Mouse (Mus musculus) hindbrain, embryonic 14.5 days (tissue): ENCODE measurements around the gene Abtb1. TPM values are rescaled to one million over a fixed set of nuclear protein-coding genes. Genes with fewer than 3 reads are reported as not detected.

Experiments
- ATAC-seq: fragments of 200-750 bp; cut with Nextera tagmentation; 2 replicates; pipeline ENCODE4 v1.8.0; 2017; ENCODE audit warnings: moderate number of reproducible peaks, mild to moderate bottlenecking, moderate TSS enrichment, moderate library complexity; ENCODE audit not compliant: low FRiP score
- DNase-seq: peaks from one replicate; pipeline ENCODE4 v3.0.0-alpha.2; 2015; ENCODE audit warnings: low spot score
- H3K27ac ChIP-seq: fragments of 300-500 bp; sonication (generic); 2 replicates; pipeline ENCODE4 v1.5.1; 2014; ENCODE audit warnings: mild to moderate bottlenecking, moderate library complexity
- H3K27me3 ChIP-seq: fragments of 300-500 bp; sonication (generic); 2 replicates; pipeline ENCODE4 v1.6.1; 2014; ENCODE audit warnings: mild to moderate bottlenecking, low read length, mixed read lengths; ENCODE audit not compliant: control insufficient read depth, insufficient read depth
- H3K36me3 ChIP-seq: fragments of 300-500 bp; sonication (generic); replicated peaks from 2 replicates; pipeline ENCODE4 v1.6.1; 2014; ENCODE audit not compliant: control insufficient read depth, insufficient read depth
- H3K4me1 ChIP-seq: fragments of 300-500 bp; sonication (generic); replicated peaks from 2 replicates; pipeline ENCODE4 v1.6.1; 2014; ENCODE audit warnings: antibody characterized with exemption, low read length, mixed read lengths; ENCODE audit not compliant: control insufficient read depth, insufficient read depth
- H3K4me2 ChIP-seq: fragments of 300-500 bp; sonication (generic); replicated peaks from 2 replicates; pipeline ENCODE4 v1.6.1; 2014; ENCODE audit warnings: mild to moderate bottlenecking, moderate library complexity
- H3K4me3 ChIP-seq: fragments of 300-500 bp; sonication (generic); replicated peaks from 2 replicates; pipeline ENCODE4 v1.5.1; 2014; ENCODE audit warnings: mild to moderate bottlenecking, low read length
- H3K9ac ChIP-seq: fragments of 300-500 bp; sonication (generic); 2 replicates; pipeline ENCODE4 v1.6.1; 2014
- H3K9me3 ChIP-seq: fragments of 300-500 bp; sonication (generic); 2 replicates; pipeline ENCODE4 v1.6.1; 2016; ENCODE audit warnings: low read length; ENCODE audit not compliant: control insufficient read depth
- WGBS: fragments of 180-500 bp; shearing (Covaris S2); extraction: QIAGEN DNeasy Blood & Tissue Kit; methylation state at CpG from one replicate; pipeline ENCODE4 v1.1.7; 2014; 5-methylcytosine and 5-hydroxymethylcytosine counted together
- polyA plus RNA-seq: library from polyadenylated mRNA; unstranded; fragments of >200 nt; fragmentation: Nextera tagmentation; extraction: Ambion mirVana; gene quantifications from 2 replicates; pipeline ENCODE4 v1.2.1, GENCODE M21; 2014

Gene Abtb1
- polyA plus RNA-seq, 1 experiment from 2014 or later: 33.8 TPM

- no peak overlapping the region for H3K4me3 ChIP-seq
- no peaks in the 10 kb centered on the region for H3K4me1 ChIP-seq
- WGBS: 62% methylated on average over 4 of the region's 4 CpGs
- no peaks in the 10 kb centered on the region; the same call in 1 of the 2 replicates for H3K36me3 ChIP-seq
- H3K9ac ChIP-seq: no peak overlapping the region
- no peaks in the 10 kb centered on the region for H3K27me3 ChIP-seq
- no peak for ATAC-seq
- H3K4me2 ChIP-seq: no peak overlapping the region
- H3K27ac ChIP-seq: no peak overlapping the region
- H3K9me3 ChIP-seq: no peaks in the 10 kb centered on the region
- DNase-seq: no peak
Measured at GRCm38 (mm10) chr6:88879471-88879870, 37.7 kb upstream of the Abtb1 start.

GRCm38 (mm10) chr6:88874868-88875508 is 33.2 kb upstream of the Abtb1 start, which contains the start of gene Podxl2:
Gene Podxl2 (minus strand): TSS chr6:88875044.
- peak; percentile 71 for ATAC-seq
- no peaks in the 10 kb centered on the region for H3K36me3 ChIP-seq
- no peaks in the 10 kb centered on the region for H3K27me3 ChIP-seq
- peak within 1 kb of the TSS; percentile 97 for H3K27ac ChIP-seq
- H3K4me1 ChIP-seq: peaks cover 34% of the 10 kb centered on the region
- no peaks in the 10 kb centered on the region for H3K9me3 ChIP-seq
- WGBS: 4% methylated on average over 59 of the region's 63 CpGs
- H3K4me2 ChIP-seq: peak within 1 kb of the TSS; percentile 81
- peak within 1 kb of the TSS; percentile 98 for H3K9ac ChIP-seq
- H3K4me3 ChIP-seq: peak within 1 kb of the TSS; percentile 98
- DNase-seq: peak; percentile 90

- Histone ChIP-seq H3K27me3 (no peaks in the 10 kb centered on the region), H3K27ac (peak overlapping the region; percentile 97), H3K4me1 (peaks cover 40% of the 10 kb centered on the region), H3K9me3 (no peaks in the 10 kb centered on the region), H3K9ac (peak overlapping the region; percentile 98), H3K36me3 (no peaks in the 10 kb centered on the region), H3K4me3 (peak overlapping the region; percentile 98), H3K4me2 (peak overlapping the region; percentile 81)
- no peak for DNase-seq
- 2% methylated on average over 73 of the region's 74 CpGs for WGBS
- ATAC-seq: peak; percentile 51
Measured at GRCm38 (mm10) chr6:88873965-88874867, 32.4 kb upstream of the Abtb1 start.

GRCm38 (mm10) chr6:88872811-88873210 is 31.0 kb upstream of the Abtb1 start:
- peak overlapping the region; percentile 98 for H3K9ac ChIP-seq
- no peaks in the 10 kb centered on the region for H3K27me3 ChIP-seq
- peak overlapping the region; percentile 98 for H3K4me3 ChIP-seq
- DNase-seq: no peak
- H3K27ac ChIP-seq: peak overlapping the region; percentile 97
- 0 out of 2 replicates have a peak, but pooled peaks cover 7% of the 10 kb centered on the region for H3K36me3 ChIP-seq
- peak overlapping the region; percentile 81 for H3K4me2 ChIP-seq
- peak; percentile 21; the same call in 1 of the 2 replicates for ATAC-seq
- peaks cover 40% of the 10 kb centered on the region for H3K4me1 ChIP-seq
- H3K9me3 ChIP-seq: no peaks in the 10 kb centered on the region
- WGBS: 8% methylated on average over 7 of the region's 7 CpGs

- ATAC-seq: peak; percentile 12; the same call in 1 of the 2 replicates
Measured at GRCm38 (mm10) chr6:88871546-88871945, 29.8 kb upstream of the Abtb1 start.

GRCm38 (mm10) chr6:88870594-88870993 is 28.8 kb upstream of the Abtb1 start:
- Histone ChIP-seq H3K9ac (no peak overlapping the region; the same call in 1 of the 2 replicates), H3K4me1 (peaks cover 40% of the 10 kb centered on the region)
- DNase-seq: no peak

More at GRCm38 (mm10) chr6:88871546-88871945, 29.8 kb upstream of the Abtb1 start:
- 14% methylated on average over 8 of the region's 8 CpGs for WGBS
- Histone ChIP-seq H3K4me2 (peak overlapping the region; percentile 81), H3K4me3 (peak overlapping the region; percentile 13; the same call in 1 of the 2 replicates), H3K9ac (peak overlapping the region; percentile 10), H3K27me3 (no peaks in the 10 kb centered on the region), H3K4me1 (peaks cover 40% of the 10 kb centered on the region), H3K27ac (peak overlapping the region; percentile 78), H3K36me3 (peaks cover 13% of the 10 kb centered on the region; the same call in 1 of the 2 replicates), H3K9me3 (no peaks in the 10 kb centered on the region)
- DNase-seq: peak; percentile 79

GRCm38 (mm10) chr6:88869459-88869858 is 27.7 kb upstream of the Abtb1 start:
- Histone ChIP-seq H3K4me1 (peaks cover 40% of the 10 kb centered on the region), H3K36me3 (peaks cover 32% of the 10 kb centered on the region), H3K9me3 (no peaks in the 10 kb centered on the region), H3K27me3 (no peaks in the 10 kb centered on the region), H3K27ac (no peak overlapping the region), H3K4me3 (no peak overlapping the region), H3K4me2 (no peak overlapping the region), H3K9ac (no peak overlapping the region)
- ATAC-seq (no peak), DNase-seq (no peak)
- WGBS: 75% methylated on average over 7 of the region's 7 CpGs

More at GRCm38 (mm10) chr6:88870594-88870993, 28.8 kb upstream of the Abtb1 start:
- 34% methylated on average over 4 of the region's 4 CpGs for WGBS
- Histone ChIP-seq H3K27me3 (no peaks in the 10 kb centered on the region), H3K36me3 (peaks cover 21% of the 10 kb centered on the region; the same call in 1 of the 2 replicates), H3K4me2 (peak overlapping the region; percentile 81), H3K4me3 (no peak overlapping the region), H3K27ac (peak overlapping the region; percentile 33), H3K9me3 (no peaks in the 10 kb centered on the region)
- ATAC-seq: no peak

GRCm38 (mm10) chr6:88865704-88866103 is 23.9 kb upstream of the Abtb1 start:
- H3K9ac ChIP-seq: no peak overlapping the region
- peaks cover 70% of the 10 kb centered on the region for H3K36me3 ChIP-seq
- no peaks in the 10 kb centered on the region for H3K27me3 ChIP-seq
- no peaks in the 10 kb centered on the region for H3K9me3 ChIP-seq
- H3K4me2 ChIP-seq: no peak overlapping the region
- H3K27ac ChIP-seq: no peak overlapping the region
- peaks cover 14% of the 10 kb centered on the region for H3K4me1 ChIP-seq
- no peak for DNase-seq
- WGBS: 81% methylated on average over 7 of the region's 7 CpGs
- no peak for ATAC-seq
- no peak overlapping the region for H3K4me3 ChIP-seq

- DNase-seq (peak; percentile 56), ATAC-seq (no peak)
- H3K4me3 ChIP-seq: no peak overlapping the region
- WGBS: 6% methylated on average over 2 of the region's 2 CpGs
- H3K27me3 ChIP-seq: no peaks in the 10 kb centered on the region
- H3K4me2 ChIP-seq: no peak overlapping the region
- H3K9me3 ChIP-seq: no peaks in the 10 kb centered on the region
- H3K36me3 ChIP-seq: peaks cover 93% of the 10 kb centered on the region
- H3K9ac ChIP-seq: no peak overlapping the region
- no peak overlapping the region for H3K27ac ChIP-seq
- no peaks in the 10 kb centered on the region for H3K4me1 ChIP-seq
Measured at GRCm38 (mm10) chr6:88860914-88861313, 19.1 kb upstream of the Abtb1 start.
